Mouse (Mus musculus) embryonic fibroblast, embryonic 13.5 days (primary cell): ENCODE measurements at regions not wholly inside any gene's neighbourhood (a gene's known extent, or its start where the extent isn't known, plus 50 kb on each side); places are given as distances from the start of the nearest gene placed in this dataset.

ENCODE experiments used
- CTCF ChIP-seq: IDR thresholded peaks from 2 replicates; pipeline ENCODE4 v1.5.1; 2011; ENCODE audit warnings: mild to moderate bottlenecking, control low read depth, low read length, moderate library complexity, borderline replicate concordance; ENCODE audit not compliant: insufficient read depth
- POLR2A ChIP-seq: IDR thresholded peaks from 2 replicates; pipeline ENCODE4 v1.6.1; 2011; ENCODE audit warnings: low read depth, mild to moderate bottlenecking, control low read depth, low read length, moderate library complexity

DNA sequence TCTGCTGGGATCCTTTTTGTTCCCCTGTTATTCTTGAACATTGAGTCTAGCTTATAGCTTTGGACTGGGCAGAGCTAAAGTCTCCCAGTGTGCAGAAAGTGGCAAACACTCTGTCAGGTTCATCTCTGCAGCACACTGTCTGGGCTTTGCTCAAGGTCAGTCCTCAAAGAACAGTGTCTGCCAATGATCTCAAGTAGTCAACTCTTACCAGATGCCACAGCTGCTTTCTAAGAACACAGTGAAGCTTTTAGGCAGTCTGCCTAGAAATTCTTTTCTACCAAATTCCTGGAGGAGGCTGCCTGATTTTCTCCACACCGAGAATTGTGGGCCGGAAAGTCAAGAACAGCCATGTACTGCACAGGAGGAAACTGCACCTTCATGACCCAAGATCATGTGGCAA, 831.0 kb upstream of the A1bg start:
- no peak for TF ChIP-seq CTCF
- TF ChIP-seq POLR2A: no peak
